Mouse (Mus musculus): ENCODE results near the gene Nmrk2. TPM values are rescaled to one million over a fixed set of nuclear protein-coding genes. Genes with fewer than 3 reads are reported as not detected.
"Not testable (repeated sequence)": the region's sequence is repeated elsewhere in the genome, so short reads cannot be mapped to it uniquely, and the experiment has no call there.

Nmrk2 gene
- polyA plus RNA-seq, 1 experiment, result 0.18 TPM

DNA sequence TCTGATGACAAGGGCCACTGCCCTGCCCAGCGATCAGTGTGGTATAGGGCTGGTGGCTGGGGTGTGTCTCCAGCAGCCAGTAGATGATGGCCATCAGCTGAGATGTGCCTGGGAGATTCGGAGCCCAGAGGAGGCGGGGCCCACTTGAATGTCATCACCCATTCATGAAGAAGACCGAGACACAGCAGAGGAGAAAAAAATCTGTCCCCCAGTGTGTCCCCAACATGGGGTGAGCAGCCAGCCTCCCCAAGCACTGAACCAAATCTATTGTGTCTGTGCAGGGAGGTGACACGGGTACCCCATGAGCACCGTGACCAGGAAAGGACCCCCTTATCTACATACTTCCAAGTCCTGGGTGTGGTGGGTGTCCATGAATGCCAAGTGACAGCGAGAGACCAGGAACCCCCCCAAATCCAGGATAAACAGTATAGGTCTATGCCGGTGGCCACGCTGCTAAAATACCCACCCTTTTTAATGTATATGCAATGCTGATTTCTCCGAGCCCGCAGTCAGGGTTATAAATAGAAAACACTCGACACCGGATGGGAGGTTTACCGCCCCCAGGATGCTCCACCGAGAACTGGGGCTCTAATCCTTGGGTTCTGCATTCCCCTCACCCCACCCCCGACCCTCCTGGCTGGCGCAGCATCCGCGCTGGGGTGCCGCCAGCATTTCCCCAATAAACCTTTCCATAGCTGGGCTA, 28.0 kb upstream of the Nmrk2 start:
- no peaks in the 10 kb centered on the region for H3K79me3 ChIP-seq (ENCODE audit: low read depth)

GRCm38 (mm10) chr10:81223731-81224130, 21.9 kb upstream of the Nmrk2 start:
- not testable (repeated sequence) for H3K27me3 ChIP-seq (ENCODE audit: control insufficient read depth, insufficient read depth, insufficient read length); H3K79me3 ChIP-seq (ENCODE audit: low read depth); H3ac ChIP-seq (ENCODE audit: control insufficient read depth, insufficient read length, low read depth); H3K4me3 ChIP-seq (ENCODE audit: insufficient read depth, poor library complexity, severe bottlenecking); H3K79me2 ChIP-seq (ENCODE audit: control insufficient read depth, insufficient read depth); H3K36me3 ChIP-seq (ENCODE audit: control insufficient read depth, insufficient read depth)

More for the DNA sequence above, 28.0 kb upstream of the Nmrk2 start:
- no peaks in the 10 kb centered on the region for H3K79me2 ChIP-seq (ENCODE audit: control insufficient read depth, insufficient read depth)
- H3K36me3 ChIP-seq (ENCODE audit: control insufficient read depth, insufficient read depth), result no peaks in the 10 kb centered on the region
- no peak overlapping the region for H3K4me3 ChIP-seq (ENCODE audit: insufficient read depth, poor library complexity, severe bottlenecking)
- H3K27me3 ChIP-seq (ENCODE audit: control insufficient read depth, insufficient read depth, insufficient read length), result no peaks in the 10 kb centered on the region
- TF ChIP-seq MAX (IDR thresholded peaks at IDR 0.05), result no peak
- no peak for TF ChIP-seq FOSL1 (IDR thresholded peaks at IDR 0.05; ENCODE audit: insufficient read depth, low read length, poor library complexity, severe bottlenecking)
- no peak for TF ChIP-seq USF1 (IDR thresholded peaks at IDR 0.05; ENCODE audit: low read depth)
- no peak for TF ChIP-seq CEBPB (IDR thresholded peaks at IDR 0.05; ENCODE audit: low read depth)
- TF ChIP-seq MYOD1 (IDR thresholded peaks at IDR 0.05; ENCODE audit: control insufficient read depth, insufficient read length, low read depth), result no peak
- TF ChIP-seq MYOG (IDR thresholded peaks at IDR 0.05; ENCODE audit: control insufficient read depth, extremely low read depth, insufficient read length), result no peak
- no peak for TF ChIP-seq CTCF (IDR thresholded peaks at IDR 0.05; ENCODE audit: control insufficient read depth, insufficient read depth, insufficient read length)
- no peak overlapping the region for H3ac ChIP-seq (ENCODE audit: control insufficient read depth, insufficient read length, low read depth)

- H3K79me3 ChIP-seq (ENCODE audit: low read depth), result no peaks in the 10 kb centered on the region
- H3K36me3 ChIP-seq (ENCODE audit: control insufficient read depth, insufficient read depth), result no peaks in the 10 kb centered on the region
- H3K79me2 ChIP-seq (ENCODE audit: control insufficient read depth, insufficient read depth), result no peaks in the 10 kb centered on the region
- H3K27me3 ChIP-seq (ENCODE audit: control insufficient read depth, insufficient read depth, insufficient read length), result peaks cover 4% of the 10 kb centered on the region
- TF ChIP-seq MYOG (IDR thresholded peaks at IDR 0.05; ENCODE audit: control insufficient read depth, extremely low read depth, insufficient read length) (no peak), USF1 (IDR thresholded peaks at IDR 0.05; ENCODE audit: low read depth) (no peak), MAX (IDR thresholded peaks at IDR 0.05) (no peak), MYOD1 (IDR thresholded peaks at IDR 0.05; ENCODE audit: control insufficient read depth, insufficient read length, low read depth) (no peak), CEBPB (IDR thresholded peaks at IDR 0.05; ENCODE audit: low read depth) (no peak), CTCF (IDR thresholded peaks at IDR 0.05; ENCODE audit: control insufficient read depth, insufficient read depth, insufficient read length) (no peak), FOSL1 (IDR thresholded peaks at IDR 0.05; ENCODE audit: insufficient read depth, low read length, poor library complexity, severe bottlenecking) (no peak)
- H3K4me3 ChIP-seq (ENCODE audit: insufficient read depth, poor library complexity, severe bottlenecking), result no peak overlapping the region
- H3ac ChIP-seq (ENCODE audit: control insufficient read depth, insufficient read length, low read depth), result no peak overlapping the region
These were observed 19.7 kb upstream of the Nmrk2 start for GRCm38 (mm10) chr10:81221402-81222015.

- H3K79me3 ChIP-seq (ENCODE audit: low read depth), result no peaks in the 10 kb centered on the region
- H3K36me3 ChIP-seq (ENCODE audit: control insufficient read depth, insufficient read depth), result no peaks in the 10 kb centered on the region
- TF ChIP-seq MAX (IDR thresholded peaks at IDR 0.05) (no peak), FOSL1 (IDR thresholded peaks at IDR 0.05; ENCODE audit: insufficient read depth, low read length, poor library complexity, severe bottlenecking) (no peak), MYOD1 (IDR thresholded peaks at IDR 0.05; ENCODE audit: control insufficient read depth, insufficient read length, low read depth) (no peak), CTCF (IDR thresholded peaks at IDR 0.05; ENCODE audit: control insufficient read depth, insufficient read depth, insufficient read length) (peak; percentile 77)
- no peaks in the 10 kb centered on the region for H3K79me2 ChIP-seq (ENCODE audit: control insufficient read depth, insufficient read depth)
- no peak overlapping the region for H3ac ChIP-seq (ENCODE audit: control insufficient read depth, insufficient read length, low read depth)
- peaks cover 12% of the 10 kb centered on the region for H3K27me3 ChIP-seq (ENCODE audit: control insufficient read depth, insufficient read depth, insufficient read length)
- no peak overlapping the region for H3K4me3 ChIP-seq (ENCODE audit: insufficient read depth, poor library complexity, severe bottlenecking)
These were observed 16.1 kb upstream of the Nmrk2 start for GRCm38 (mm10) chr10:81217964-81218363.

DNA sequence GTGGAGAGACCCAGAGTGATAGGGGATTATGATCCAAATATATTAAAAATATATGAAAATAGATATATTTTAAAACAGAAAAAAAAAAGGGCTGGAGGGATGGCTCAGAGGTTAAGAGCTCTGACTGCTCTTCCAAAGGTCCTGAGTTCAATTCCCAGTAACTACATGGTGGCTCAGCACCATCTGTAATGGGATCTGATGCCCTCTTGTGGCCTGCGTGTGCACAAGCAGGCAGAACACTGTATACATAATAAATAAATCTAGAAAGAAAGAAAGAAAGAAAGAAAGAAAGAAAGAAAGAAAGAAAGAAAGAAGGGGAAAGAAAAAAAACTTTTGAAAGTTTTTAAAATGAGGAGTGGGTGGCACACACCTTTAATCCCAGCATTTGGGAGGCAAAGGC, 15.4 kb upstream of the Nmrk2 start:
- H3K79me2 ChIP-seq (ENCODE audit: control insufficient read depth, insufficient read depth); H3K36me3 ChIP-seq (ENCODE audit: control insufficient read depth, insufficient read depth); H3ac ChIP-seq (ENCODE audit: control insufficient read depth, insufficient read length, low read depth); H3K4me3 ChIP-seq (ENCODE audit: insufficient read depth, poor library complexity, severe bottlenecking); H3K79me3 ChIP-seq (ENCODE audit: low read depth): not testable (repeated sequence)
- H3K27me3 ChIP-seq (ENCODE audit: control insufficient read depth, insufficient read depth, insufficient read length), result peaks cover 12% of the 10 kb centered on the region
- peak; percentile 17 for TF ChIP-seq CTCF (IDR thresholded peaks at IDR 0.05; ENCODE audit: control insufficient read depth, insufficient read depth, insufficient read length)

DNA sequence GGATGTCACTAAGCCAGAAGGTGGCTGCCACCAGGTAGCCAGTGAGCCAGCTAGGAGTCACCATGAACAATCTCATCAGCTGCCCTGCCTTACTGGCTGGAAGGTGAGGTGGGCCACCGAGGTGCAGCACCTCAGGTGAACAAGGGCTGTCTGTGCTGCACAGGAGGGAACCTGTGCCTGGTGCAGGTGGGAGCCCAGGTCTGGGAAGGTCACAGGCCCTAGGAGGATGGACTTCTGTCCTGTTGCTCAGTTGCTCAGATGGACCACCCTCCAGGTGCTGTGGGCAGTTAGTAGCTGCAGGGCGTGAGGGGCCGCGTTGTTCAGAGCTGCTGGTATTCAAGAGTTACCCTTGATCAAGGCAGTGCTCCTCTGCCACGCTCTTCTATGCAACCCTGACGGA, 15.0 kb upstream of the Nmrk2 start:
- no peak overlapping the region for H3K4me3 ChIP-seq (ENCODE audit: insufficient read depth, poor library complexity, severe bottlenecking)
- no peaks in the 10 kb centered on the region for H3K79me2 ChIP-seq (ENCODE audit: control insufficient read depth, insufficient read depth)
- no peaks in the 10 kb centered on the region for H3K36me3 ChIP-seq (ENCODE audit: control insufficient read depth, insufficient read depth)
- TF ChIP-seq MAX (IDR thresholded peaks at IDR 0.05), result no peak
- TF ChIP-seq MYOD1 (IDR thresholded peaks at IDR 0.05; ENCODE audit: control insufficient read depth, insufficient read length, low read depth), result no peak
- no peak for TF ChIP-seq USF1 (IDR thresholded peaks at IDR 0.05; ENCODE audit: low read depth)
- no peak for TF ChIP-seq CEBPB (IDR thresholded peaks at IDR 0.05; ENCODE audit: low read depth)
- no peak for TF ChIP-seq FOSL1 (IDR thresholded peaks at IDR 0.05; ENCODE audit: insufficient read depth, low read length, poor library complexity, severe bottlenecking)
- no peak for TF ChIP-seq MYOG (IDR thresholded peaks at IDR 0.05; ENCODE audit: control insufficient read depth, extremely low read depth, insufficient read length)
- no peak for TF ChIP-seq CTCF (IDR thresholded peaks at IDR 0.05; ENCODE audit: control insufficient read depth, insufficient read depth, insufficient read length)
- H3K27me3 ChIP-seq (ENCODE audit: control insufficient read depth, insufficient read depth, insufficient read length), result peaks cover 12% of the 10 kb centered on the region
- no peaks in the 10 kb centered on the region for H3K79me3 ChIP-seq (ENCODE audit: low read depth)
- H3ac ChIP-seq (ENCODE audit: control insufficient read depth, insufficient read length, low read depth), result no peak overlapping the region

Data from C2C12 (cell line).